Mouse (Mus musculus): Measurements from ENCODE around the gene Rnf39. TPM values are rescaled to one million over a fixed set of nuclear protein-coding genes. Genes with fewer than 3 reads are reported as not detected.

Gene Rnf39
- polyA plus RNA-seq, 1 experiment from 2014 or later = 0.65 TPM

DNA sequence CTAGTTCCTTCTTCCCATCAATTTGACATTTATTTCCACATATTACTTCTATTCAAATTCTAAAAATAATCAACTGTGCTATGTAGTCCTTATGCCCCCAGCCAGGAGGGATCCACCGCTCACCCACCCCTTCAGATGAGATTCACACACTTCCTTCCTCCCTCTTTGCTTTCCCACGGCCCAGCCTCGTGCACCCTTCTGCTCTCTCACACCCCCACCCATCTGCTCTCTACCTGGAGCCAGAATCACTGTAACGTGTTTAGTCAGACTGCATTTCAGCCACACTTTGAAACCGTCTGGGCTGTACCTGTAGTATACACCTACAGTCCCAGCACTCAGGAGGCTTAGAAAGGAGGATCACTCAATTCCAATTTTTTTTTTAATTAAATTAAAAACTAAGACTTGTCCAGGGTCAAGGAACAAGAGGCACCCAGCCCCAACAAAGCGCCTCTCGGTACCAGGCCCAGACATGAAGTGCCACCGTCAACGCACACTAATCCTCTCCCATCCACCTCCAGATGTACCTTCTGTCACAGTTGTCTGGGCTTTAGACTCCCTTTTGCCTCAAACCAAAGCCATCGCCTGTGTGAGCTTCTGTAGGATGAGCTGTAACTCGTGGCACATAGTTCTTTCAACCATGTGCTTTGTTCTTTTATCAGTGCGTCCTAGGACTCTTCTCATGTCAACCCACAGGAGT is 13.3 kb upstream of the Rnf39 start:
- H3K27ac ChIP-seq (ENCODE audit: low read length) = no peak overlapping the region
- H3K9me3 ChIP-seq (ENCODE audit: control insufficient read depth, low read length) = no peaks in the 10 kb centered on the region
- peaks cover 4% of the 10 kb centered on the region for H3K4me1 ChIP-seq (replicated peaks; ENCODE audit: control insufficient read depth, insufficient read depth, low read length)
- H3K27me3 ChIP-seq (ENCODE audit: control insufficient read depth, insufficient read depth, low read depth, low read length) = no peaks in the 10 kb centered on the region
- H3K36me3 ChIP-seq (ENCODE audit: control insufficient read depth, insufficient read depth, low read length) = no peaks in the 10 kb centered on the region
- no peak overlapping the region for H3K4me2 ChIP-seq (ENCODE audit: low read depth, low read length)
- no peak overlapping the region for H3K4me3 ChIP-seq (ENCODE audit: low read length)
- ATAC-seq (ENCODE audit: low read depth) = no peak
- 67% methylated on average over 12 of the region's 12 CpGs for WGBS
- no peak overlapping the region for H3K9ac ChIP-seq (ENCODE audit: low read length)

DNA sequence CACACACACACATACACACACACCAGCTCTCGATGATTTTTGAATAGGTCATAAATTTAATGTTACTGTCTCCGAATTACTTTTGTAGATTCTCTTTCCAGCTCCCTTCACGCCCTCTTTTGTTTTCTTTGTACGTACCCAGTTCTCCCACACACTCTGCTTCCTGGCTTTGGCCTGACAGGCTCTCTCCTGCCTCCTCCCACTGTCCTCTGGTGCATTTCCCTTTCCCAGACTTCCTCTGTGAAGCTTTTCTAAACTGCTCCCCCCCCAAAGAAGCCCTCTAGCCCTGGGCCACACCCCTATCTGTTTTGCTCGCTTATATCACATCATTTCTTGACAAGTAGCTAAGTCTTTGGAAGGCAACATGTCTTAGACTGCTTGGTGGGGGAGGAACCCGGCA is 12.5 kb upstream of the Rnf39 start:
- 64% methylated on average over 6 of the region's 6 CpGs for WGBS
- no peaks in the 10 kb centered on the region for H3K36me3 ChIP-seq (ENCODE audit: control insufficient read depth, insufficient read depth, low read length)

DNA sequence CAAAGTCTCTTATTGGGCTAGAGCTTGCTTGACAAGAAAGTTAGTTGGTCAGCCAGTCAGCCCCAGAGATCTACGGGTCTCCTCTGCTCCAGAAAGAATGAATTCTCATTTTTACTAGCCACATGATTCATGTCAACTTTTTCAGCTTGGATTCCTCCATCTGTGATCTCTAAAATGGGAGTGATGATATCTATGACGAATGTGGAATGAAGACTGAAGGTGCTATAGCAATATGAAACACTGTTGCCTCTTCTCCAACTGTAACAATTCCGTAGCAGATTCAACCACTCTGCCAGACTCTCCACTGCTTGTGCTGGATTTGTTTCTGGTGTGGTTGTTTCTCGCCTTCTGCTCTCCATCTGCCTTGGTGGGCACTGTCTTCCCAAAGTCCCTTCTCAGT is 11.6 kb upstream of the Rnf39 start:
- no peak overlapping the region for H3K4me2 ChIP-seq (ENCODE audit: low read depth, low read length)
- no peak overlapping the region for H3K4me3 ChIP-seq (ENCODE audit: low read length)
- no peaks in the 10 kb centered on the region for H3K36me3 ChIP-seq (ENCODE audit: control insufficient read depth, insufficient read depth, low read length)
- 78% methylated on average over 4 of the region's 4 CpGs for whole genome bisulfite sequencing
- H3K27ac ChIP-seq (ENCODE audit: low read length) = no peak overlapping the region
- no peak for ATAC-seq (ENCODE audit: low read depth)
- peaks cover 4% of the 10 kb centered on the region for H3K4me1 ChIP-seq (replicated peaks; ENCODE audit: control insufficient read depth, insufficient read depth, low read length)
- no peaks in the 10 kb centered on the region for H3K9me3 ChIP-seq (ENCODE audit: control insufficient read depth, low read length)
- H3K9ac ChIP-seq (ENCODE audit: low read length) = no peak overlapping the region
- no peaks in the 10 kb centered on the region for H3K27me3 ChIP-seq (ENCODE audit: control insufficient read depth, insufficient read depth, low read depth, low read length)

More for the DNA sequence above, 12.5 kb upstream of the Rnf39 start:
- no peaks in the 10 kb centered on the region for H3K9me3 ChIP-seq (ENCODE audit: control insufficient read depth, low read length)
- no peak overlapping the region for H3K4me2 ChIP-seq (ENCODE audit: low read depth, low read length)
- H3K27ac ChIP-seq (ENCODE audit: low read length) = no peak overlapping the region
- H3K27me3 ChIP-seq (ENCODE audit: control insufficient read depth, insufficient read depth, low read depth, low read length) = no peaks in the 10 kb centered on the region
- no peak for ATAC-seq (ENCODE audit: low read depth)
- no peak overlapping the region for H3K9ac ChIP-seq (ENCODE audit: low read length)
- peaks cover 4% of the 10 kb centered on the region for H3K4me1 ChIP-seq (replicated peaks; ENCODE audit: control insufficient read depth, insufficient read depth, low read length)
- H3K4me3 ChIP-seq (ENCODE audit: low read length) = no peak overlapping the region

DNA sequence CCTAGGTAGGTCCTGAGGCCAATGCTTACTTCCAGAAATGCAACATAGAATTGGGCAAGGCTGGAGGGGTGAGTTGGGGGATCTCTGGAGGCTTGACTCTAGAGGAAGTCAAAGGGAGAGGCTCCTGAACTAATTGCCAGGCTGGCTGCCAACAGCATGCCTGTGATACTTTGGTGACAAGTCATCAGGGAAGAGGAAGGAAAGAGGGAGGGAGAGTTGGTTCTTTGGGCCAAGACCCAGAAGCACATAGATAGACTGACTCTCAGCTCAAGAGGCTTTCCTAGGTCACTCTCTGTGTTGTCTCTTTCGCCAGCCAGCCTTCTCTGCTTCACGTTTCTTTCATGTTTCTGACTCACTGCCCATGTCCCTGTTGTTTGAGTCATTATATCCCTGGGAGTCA is 10.9 kb upstream of the Rnf39 start:
- Histone ChIP-seq H3K4me3 (ENCODE audit: low read length) (no peak overlapping the region), H3K4me2 (ENCODE audit: low read depth, low read length) (no peak overlapping the region), H3K9ac (ENCODE audit: low read length) (no peak overlapping the region), H3K27ac (ENCODE audit: low read length) (no peak overlapping the region), H3K9me3 (ENCODE audit: control insufficient read depth, low read length) (no peaks in the 10 kb centered on the region), H3K36me3 (ENCODE audit: control insufficient read depth, insufficient read depth, low read length) (no peaks in the 10 kb centered on the region), H3K27me3 (ENCODE audit: control insufficient read depth, insufficient read depth, low read depth, low read length) (no peaks in the 10 kb centered on the region), H3K4me1 (replicated peaks; ENCODE audit: control insufficient read depth, insufficient read depth, low read length) (peaks cover 4% of the 10 kb centered on the region)
- WGBS = 45% methylated on average over 2 of the region's 2 CpGs
- 0 out of 2 replicates have a peak, but pooled peaks have one; percentile 38 for ATAC-seq (ENCODE audit: low read depth)

DNA sequence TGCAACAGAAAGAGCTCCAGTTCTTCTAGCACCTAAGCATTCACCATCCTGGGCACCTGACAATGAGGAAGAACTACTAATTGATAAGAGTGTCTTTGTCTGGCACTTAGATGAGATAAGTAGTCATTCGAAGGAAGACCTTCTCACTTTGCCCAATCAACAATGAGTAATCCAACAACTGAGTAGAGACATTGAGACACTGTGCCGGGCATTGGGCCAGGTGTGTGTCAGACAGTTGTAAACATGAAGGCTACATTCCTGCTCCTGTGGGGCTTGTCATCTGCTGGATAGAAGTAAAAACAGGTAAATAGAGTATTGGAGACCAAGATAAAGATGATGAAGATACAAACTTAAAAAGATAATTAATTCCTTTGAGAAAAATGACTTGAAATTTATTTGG is 4.7 kb upstream of the Rnf39 start:
- Histone ChIP-seq H3K36me3 (ENCODE audit: control insufficient read depth, insufficient read depth, low read length) (no peaks in the 10 kb centered on the region), H3K27me3 (ENCODE audit: control insufficient read depth, insufficient read depth, low read depth, low read length) (peaks cover 13% of the 10 kb centered on the region), H3K9me3 (ENCODE audit: control insufficient read depth, low read length) (no peaks in the 10 kb centered on the region), H3K9ac (ENCODE audit: low read length) (no peak overlapping the region), H3K4me1 (replicated peaks; ENCODE audit: control insufficient read depth, insufficient read depth, low read length) (peaks cover 2% of the 10 kb centered on the region; the same call in 1 of the 2 replicates), H3K27ac (ENCODE audit: low read length) (no peak overlapping the region), H3K4me3 (ENCODE audit: low read length) (no peak overlapping the region), H3K4me2 (ENCODE audit: low read depth, low read length) (no peak overlapping the region)
- 65% methylated on average over 2 of the region's 2 CpGs for WGBS
- no peak for ATAC-seq (ENCODE audit: low read depth)

DNA sequence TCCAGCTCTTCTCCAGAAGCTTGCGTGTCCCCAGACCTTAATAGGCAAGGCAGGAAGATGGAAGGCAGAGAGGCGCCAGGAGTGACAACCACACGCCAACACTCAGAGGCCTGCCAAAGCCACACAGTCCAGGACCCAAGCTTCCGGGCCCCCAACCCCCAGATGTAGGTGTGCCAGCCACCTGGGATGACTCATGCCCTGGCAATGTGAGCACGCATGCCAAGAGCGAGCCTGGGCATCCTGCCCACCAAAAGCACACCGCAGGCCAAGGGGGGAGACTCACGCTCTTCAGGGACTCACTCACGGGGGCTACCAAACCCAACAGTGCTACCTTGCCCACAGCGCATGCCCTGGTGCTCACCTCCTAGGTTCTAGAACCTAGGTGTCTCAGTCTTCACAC is 327 bp upstream of the Rnf39 start:
- no peaks in the 10 kb centered on the region for H3K9me3 ChIP-seq (ENCODE audit: control insufficient read depth, low read length)
- H3K27ac ChIP-seq (ENCODE audit: low read length) = 0 out of 2 replicates have a peak overlapping the region, but pooled peaks have one; percentile 12
- peak; percentile 89 for ATAC-seq (ENCODE audit: low read depth)
- WGBS = 31% methylated on average over 10 of the region's 10 CpGs
- H3K4me2 ChIP-seq (ENCODE audit: low read depth, low read length) = peak overlapping the region; percentile 75
- H3K27me3 ChIP-seq (ENCODE audit: control insufficient read depth, insufficient read depth, low read depth, low read length) = peaks cover 48% of the 10 kb centered on the region
- H3K9ac ChIP-seq (ENCODE audit: low read length) = peak overlapping the region; percentile 53
- no peaks in the 10 kb centered on the region for H3K36me3 ChIP-seq (ENCODE audit: control insufficient read depth, insufficient read depth, low read length)
- H3K4me3 ChIP-seq (ENCODE audit: low read length) = peak overlapping the region; percentile 48
- peaks cover 9% of the 10 kb centered on the region for H3K4me1 ChIP-seq (replicated peaks; ENCODE audit: control insufficient read depth, insufficient read depth, low read length)

DNA sequence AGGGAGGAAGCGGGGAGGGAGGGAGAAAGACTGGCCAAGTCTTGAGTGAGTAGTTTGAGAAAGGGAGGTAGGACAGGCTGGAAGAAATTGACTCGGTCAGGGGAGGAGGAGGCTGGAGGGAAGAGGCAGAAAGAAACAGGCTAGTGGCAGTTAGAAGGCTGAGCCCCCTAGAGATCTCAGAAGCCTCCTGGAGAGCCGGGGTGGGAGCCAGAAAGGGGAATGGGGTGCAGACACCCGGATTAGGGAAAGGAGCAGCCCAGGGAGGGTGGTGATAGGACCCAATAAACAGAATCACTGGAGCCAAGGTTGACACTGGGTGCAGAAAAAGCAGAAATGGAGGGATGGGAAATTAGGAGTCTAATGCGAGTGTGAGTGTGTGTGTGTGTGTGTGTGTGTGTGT is 973 bp downstream of the Rnf39 start:
- 21% methylated on average over 5 of the region's 5 CpGs for WGBS

DNA sequence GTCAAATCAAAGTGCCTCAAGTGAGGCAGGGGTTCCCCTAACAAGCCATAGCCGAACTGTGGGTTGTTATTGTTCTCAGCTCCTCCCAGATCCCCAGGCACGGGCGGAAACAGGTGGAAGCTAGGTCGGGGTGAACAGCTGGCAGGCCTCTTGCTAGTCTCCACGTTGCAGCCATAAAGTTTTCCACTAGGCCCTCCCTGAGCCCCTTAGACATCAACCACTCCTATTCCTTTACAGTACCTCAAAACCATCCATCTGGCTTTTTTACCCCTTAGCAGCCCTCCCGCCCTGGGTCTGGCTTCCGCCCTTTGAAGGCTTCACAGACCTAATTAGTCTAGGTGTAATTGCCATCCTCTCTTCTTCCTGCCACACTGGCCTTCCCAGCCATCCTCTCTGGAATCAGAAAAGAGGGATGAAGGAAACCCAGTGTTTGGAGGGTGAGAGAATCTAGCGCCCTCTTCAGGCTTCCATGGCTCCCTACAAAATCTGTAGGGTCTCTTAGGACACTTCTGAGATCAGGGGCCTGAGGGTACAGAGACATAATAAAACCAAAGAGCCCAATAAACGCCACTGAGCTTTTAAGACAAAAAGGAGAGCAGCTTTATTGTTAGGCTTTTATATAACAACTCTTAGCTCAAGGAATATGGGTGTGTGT is 1.5 kb downstream of the Rnf39 start:
- Histone ChIP-seq H3K4me3 (ENCODE audit: low read length) (no peak overlapping the region), H3K4me2 (ENCODE audit: low read depth, low read length) (no peak overlapping the region)
- no peak for ATAC-seq (ENCODE audit: low read depth)

More for the DNA sequence above, 973 bp downstream of the Rnf39 start:
- Histone ChIP-seq H3K4me2 (ENCODE audit: low read depth, low read length) (peak overlapping the region; percentile 75), H3K4me1 (replicated peaks; ENCODE audit: control insufficient read depth, insufficient read depth, low read length) (peaks cover 12% of the 10 kb centered on the region), H3K9ac (ENCODE audit: low read length) (no peak overlapping the region), H3K27ac (ENCODE audit: low read length) (no peak overlapping the region), H3K36me3 (ENCODE audit: control insufficient read depth, insufficient read depth, low read length) (peaks cover 5% of the 10 kb centered on the region), H3K9me3 (ENCODE audit: control insufficient read depth, low read length) (no peaks in the 10 kb centered on the region), H3K27me3 (ENCODE audit: control insufficient read depth, insufficient read depth, low read depth, low read length) (peaks cover 48% of the 10 kb centered on the region), H3K4me3 (ENCODE audit: low read length) (peak overlapping the region; percentile 48)
- ATAC-seq (ENCODE audit: low read depth) = no peak

DNA sequence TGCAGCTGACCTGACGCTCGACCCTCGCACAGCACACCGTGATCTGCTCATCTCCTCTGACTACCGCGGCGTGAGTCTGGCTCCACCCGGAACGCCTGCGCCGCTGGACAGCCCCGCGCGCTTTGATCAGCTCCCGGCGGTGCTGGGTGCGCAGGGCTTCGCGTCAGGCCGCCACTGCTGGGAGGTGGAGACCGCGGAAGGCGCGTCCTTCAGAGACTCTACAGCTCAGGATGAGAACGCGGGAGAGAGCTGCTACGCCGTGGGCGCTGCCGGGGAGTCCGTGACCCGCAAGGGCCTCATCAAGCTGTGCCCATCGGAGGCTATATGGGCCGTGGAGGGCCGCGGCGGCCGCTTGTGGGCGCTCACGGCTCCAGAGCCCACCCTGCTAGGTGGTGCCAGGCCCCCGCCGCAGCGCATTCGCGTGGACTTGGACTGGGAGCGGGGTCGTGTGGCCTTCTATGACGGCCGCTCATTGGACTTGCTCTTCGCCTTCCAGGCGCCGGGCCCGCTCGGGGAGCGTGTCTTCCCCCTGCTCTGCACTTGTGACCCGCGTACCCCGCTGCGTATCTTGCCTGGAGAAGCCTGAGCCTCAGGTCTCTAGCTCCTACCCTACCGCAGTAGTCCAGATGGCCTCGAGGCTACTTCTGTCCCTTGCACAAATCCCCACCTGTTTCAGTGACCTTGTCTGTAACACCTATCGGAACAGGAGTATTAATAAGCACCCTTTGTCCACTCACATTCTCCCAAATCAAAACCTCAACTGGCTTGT is 4.5 kb downstream of the Rnf39 start:
- Histone ChIP-seq H3K4me1 (replicated peaks; ENCODE audit: control insufficient read depth, insufficient read depth, low read length) (peaks cover 26% of the 10 kb centered on the region), H3K9me3 (ENCODE audit: control insufficient read depth, low read length) (no peaks in the 10 kb centered on the region), H3K36me3 (ENCODE audit: control insufficient read depth, insufficient read depth, low read length) (peaks cover 13% of the 10 kb centered on the region), H3K27me3 (ENCODE audit: control insufficient read depth, insufficient read depth, low read depth, low read length) (peaks cover 43% of the 10 kb centered on the region), H3K27ac (ENCODE audit: low read length) (no peak overlapping the region), H3K9ac (ENCODE audit: low read length) (peak overlapping the region; percentile 79), H3K4me3 (ENCODE audit: low read length) (peak overlapping the region; percentile 58), H3K4me2 (ENCODE audit: low read depth, low read length) (peak overlapping the region; percentile 98)
- under 1% methylated on average over 62 of the region's 62 CpGs for WGBS
- peak; percentile 32 for ATAC-seq (ENCODE audit: low read depth)

More for the DNA sequence above, 1.5 kb downstream of the Rnf39 start:
- 22% methylated on average over 9 of the region's 9 CpGs for WGBS
- no peak overlapping the region for H3K27ac ChIP-seq (ENCODE audit: low read length)
- H3K27me3 ChIP-seq (ENCODE audit: control insufficient read depth, insufficient read depth, low read depth, low read length) = peaks cover 48% of the 10 kb centered on the region
- no peaks in the 10 kb centered on the region for H3K9me3 ChIP-seq (ENCODE audit: control insufficient read depth, low read length)
- peaks cover 12% of the 10 kb centered on the region for H3K4me1 ChIP-seq (replicated peaks; ENCODE audit: control insufficient read depth, insufficient read depth, low read length)
- H3K9ac ChIP-seq (ENCODE audit: low read length) = no peak overlapping the region
- peaks cover 10% of the 10 kb centered on the region for H3K36me3 ChIP-seq (ENCODE audit: control insufficient read depth, insufficient read depth, low read length)

All from lung, embryonic 16.5 days (tissue).